Mouse (Mus musculus) inflammation-experienced regulatory T-cells, adult 6 months (primary cell): ENCODE results near the gene Angptl4. TPM values are rescaled to one million over a fixed set of nuclear protein-coding genes. Genes with fewer than 3 reads are reported as not detected.
"Not testable (repeated sequence)": the region's sequence is repeated elsewhere in the genome, so short reads cannot be mapped to it uniquely, and the experiment has no call there.

ENCODE experiments used
- ATAC-seq: one replicate; pipeline ENCODE4 v1.8.0; 2017
- polyA plus RNA-seq, 3 experiments: library from polyadenylated mRNA; unstranded; fragments of 100-300 nt; shearing (Covaris generic); gene quantifications; one replicate each; pipeline ENCODE4 v1.2.1; 2017

The Angptl4 gene
- polyA plus RNA-seq, 3 experiments from 2014 or later: 3.5 to 5.9 (median 4.1) TPM

DNA sequence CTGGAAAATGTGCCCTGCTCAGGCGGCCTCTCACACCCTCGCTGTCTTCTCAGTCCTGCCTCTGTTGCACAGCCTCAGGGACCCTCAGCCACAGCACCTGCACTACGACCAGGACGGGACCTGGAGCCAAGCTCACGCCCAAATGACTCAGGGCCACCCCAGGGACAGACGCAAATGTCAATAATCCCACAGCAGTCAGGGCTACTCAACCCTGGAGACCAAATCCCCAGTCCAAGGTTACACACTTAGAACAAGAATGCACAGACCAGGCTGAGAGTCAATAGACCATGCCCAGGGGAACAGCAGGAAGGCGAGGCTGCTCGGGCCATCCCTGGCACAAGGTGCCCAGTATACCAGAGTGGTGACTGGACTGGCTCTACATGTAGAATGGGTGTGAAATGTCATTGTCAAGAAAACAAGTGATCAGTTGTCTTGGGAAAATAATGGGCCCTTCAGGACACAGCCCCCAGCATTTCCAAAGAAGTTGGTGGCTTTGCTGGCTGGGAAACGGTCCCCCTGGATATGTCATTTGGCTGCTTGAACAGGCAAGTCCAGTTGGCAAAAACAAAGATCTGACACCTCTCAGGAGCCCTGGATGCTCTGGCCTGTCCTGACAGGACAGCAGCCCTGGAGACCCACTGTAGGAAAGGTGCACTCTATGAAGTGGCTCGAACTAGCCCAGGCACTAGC, 26.1 kb downstream of the Angptl4 start:
- ATAC-seq: no peak

DNA sequence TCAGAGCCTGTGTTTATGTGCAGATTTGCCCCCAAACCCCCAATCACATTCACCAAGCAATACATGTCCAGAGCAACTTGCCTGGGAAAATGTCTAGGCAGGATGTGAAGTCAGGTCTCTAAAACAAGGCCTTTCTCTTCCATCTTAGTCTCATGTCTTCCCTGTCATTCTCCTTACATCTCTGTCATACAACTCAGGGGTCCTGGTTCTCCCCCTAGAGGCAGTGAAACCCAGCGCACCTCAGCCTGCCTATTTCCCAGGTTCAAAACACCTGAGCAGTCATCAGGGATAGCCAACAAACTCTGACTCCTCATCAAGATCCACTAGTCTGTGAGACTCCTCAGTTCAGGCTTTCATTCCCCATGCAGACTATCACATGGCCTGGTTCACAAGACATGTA, 27.0 kb downstream of the Angptl4 start:
- ATAC-seq: no peak

DNA sequence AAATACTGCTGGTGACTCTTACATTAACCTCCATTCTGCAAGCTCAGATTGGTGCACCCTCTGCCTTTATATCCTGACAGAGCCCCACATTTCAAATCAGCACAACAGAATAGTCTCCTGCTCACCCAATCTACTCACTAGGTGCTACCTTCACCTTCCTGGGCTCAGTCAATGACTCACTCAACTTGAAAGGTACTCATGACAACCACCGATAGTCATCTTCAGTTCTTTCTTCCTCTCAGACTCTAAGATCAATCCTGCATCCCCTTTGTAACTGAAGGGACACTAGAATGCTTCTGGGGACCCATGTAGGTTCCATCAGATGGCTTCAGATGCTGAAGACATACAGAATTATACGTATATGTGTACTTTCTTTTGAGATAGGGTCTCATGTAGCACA, 29.3 kb downstream of the Angptl4 start:
- ATAC-seq: peak; percentile 87

DNA sequence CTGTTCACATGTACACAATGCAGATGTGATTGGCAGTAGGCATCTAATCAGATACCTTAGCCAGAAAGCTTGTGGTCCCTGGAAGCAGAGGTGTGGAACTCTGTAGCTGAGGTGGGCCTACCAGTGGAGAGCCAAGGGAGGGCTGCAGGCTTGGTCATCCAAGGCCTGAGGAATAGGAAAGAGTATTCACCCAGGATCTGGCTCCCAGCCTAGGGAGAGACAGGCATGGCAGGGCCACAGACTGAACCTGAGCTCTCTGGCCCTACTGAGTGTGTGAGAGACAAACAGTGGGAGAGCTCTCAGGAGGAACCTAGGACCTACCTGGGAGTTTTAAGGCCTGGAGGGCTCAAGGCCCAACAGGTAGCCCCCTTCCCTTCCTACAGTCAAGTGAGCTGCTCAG, 30.4 kb downstream of the Angptl4 start:
- ATAC-seq: no peak

DNA sequence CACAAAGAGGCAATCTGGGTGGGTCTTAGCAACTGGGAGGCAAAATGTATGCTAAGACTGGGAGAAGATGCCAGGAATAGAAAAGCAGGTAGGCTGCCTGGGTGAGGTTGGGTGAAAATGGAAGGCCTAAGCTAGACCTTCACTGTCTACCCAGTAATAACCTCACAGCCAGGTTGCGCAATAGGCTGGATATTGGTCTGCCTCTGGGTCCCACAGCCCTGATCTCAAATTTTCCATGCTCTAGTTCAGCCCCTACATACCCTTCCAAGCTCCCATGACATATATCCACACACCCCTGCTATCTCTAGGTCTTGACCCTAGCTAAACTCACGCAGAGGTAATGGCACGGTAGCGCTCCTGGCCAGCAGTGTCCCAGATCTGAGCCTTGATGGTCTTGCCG, 32.2 kb downstream of the Angptl4 start:
- no peak for ATAC-seq

DNA sequence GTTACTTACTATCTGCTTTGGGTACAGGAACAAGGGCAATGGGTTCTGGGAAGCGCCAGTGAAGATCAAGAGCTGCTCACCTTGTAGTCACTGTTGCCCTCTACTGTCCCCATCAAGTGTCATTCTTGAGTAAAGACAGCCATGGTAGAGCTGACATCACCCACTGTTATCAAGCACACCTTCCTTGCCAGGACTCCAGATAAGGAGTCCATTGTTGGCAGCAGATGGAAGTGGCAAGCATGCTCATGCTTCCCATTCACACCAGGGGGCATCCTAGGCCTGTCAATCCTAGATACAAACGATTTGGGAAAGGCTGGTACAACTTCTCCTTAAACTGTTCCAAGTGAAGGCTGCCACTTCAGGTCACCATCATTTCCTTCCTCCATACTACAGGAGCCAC, 35.6 kb downstream of the Angptl4 start:
- ATAC-seq: no peak

DNA sequence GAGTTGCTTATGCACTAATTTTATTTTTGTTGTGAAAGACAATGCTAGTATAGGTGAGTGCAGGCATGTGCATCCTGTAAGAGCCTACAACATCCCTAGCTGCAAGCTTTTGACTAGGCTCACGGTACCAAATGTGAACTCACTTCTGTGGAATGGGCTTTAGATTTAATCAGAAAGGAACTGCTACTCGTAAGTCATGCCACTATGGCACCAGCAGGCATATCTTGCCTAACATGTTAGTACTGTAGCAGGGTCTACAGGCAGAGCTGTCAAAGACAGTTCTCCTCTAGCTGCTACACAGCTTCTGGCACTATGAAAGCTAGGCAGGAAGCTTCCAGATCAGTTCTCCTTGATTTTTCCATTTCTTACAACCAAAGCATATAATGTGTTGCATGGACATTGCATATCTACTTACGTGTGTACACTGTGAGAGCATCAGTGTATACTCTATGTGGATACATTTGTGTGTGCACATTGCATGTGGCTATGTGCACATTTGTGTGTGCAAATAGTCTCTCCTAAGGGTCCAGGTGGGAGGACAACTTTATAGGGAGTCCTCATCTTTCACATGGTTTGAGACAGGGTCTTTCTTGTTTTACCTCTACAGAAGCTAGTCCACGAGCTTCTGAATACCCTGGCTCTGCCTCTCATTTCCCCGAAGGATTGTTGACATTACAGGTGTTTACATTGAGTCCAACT, 36.8 kb downstream of the Angptl4 start:
- ATAC-seq: no peak

DNA sequence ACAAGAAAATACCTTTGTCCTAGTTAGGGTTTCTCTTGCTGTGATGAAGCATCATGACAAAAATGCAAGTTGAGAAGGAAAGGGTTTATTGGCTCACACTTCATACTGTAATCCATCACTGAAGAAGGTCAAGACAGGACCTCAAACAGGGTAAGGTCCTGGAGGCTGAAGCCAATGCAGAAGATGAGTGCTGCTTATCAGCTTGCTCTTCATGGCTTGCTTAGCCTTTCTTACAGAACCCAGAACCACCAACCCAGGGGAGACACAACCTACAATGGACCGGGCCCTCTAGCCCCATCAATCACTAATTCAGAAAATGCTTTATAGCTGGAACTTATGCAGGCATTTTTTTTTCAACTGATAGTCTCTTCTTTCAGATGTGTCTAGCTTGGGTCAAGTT, 39.2 kb downstream of the Angptl4 start:
- no peak for ATAC-seq

DNA sequence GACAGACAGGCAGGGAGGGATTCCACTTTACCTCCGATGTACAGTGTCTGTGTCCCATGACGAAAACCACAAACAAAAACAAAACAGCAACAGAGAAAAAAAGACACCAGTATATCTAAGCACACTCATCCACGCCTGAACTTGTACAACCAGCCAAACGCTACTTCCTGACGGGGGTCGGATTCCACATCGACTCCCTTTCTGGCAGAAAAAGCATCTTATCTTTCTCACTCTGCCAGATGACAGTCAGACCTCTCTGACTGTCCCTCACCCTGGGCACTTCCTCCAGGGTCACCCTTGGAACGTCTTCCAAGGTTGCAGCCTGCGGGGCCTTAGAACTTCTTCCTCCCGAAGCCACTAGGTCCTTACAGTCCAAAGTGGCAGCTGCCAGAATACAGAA, 48.1 kb downstream of the Angptl4 start:
- ATAC-seq: not testable (repeated sequence)

DNA sequence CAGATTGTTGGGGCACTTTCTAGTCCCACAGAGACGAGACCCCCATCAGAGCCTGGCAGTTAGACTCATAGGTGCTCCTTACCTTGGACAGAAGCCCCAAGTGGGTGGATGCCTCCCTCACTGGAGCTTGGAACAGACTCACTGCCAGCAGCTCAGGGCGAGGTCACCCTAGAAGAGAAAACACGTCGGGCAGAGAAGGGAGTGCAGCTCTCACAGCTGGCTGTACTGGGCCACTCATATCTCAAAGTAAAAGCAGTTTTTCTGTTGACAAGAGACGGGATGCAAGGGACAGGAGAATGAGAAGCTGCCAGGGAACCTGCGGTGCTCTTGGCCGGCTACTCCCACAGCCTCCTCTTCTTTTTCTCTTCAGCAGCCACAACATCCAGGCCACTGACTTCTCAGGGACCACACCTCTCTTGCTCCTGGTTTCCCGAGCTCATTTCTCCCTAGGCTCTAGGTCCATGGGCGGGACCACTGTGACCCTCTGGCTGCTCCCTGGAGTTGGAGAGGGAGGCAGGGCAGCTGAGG, 49.0 kb downstream of the Angptl4 start:
- ATAC-seq: not testable (repeated sequence)

DNA sequence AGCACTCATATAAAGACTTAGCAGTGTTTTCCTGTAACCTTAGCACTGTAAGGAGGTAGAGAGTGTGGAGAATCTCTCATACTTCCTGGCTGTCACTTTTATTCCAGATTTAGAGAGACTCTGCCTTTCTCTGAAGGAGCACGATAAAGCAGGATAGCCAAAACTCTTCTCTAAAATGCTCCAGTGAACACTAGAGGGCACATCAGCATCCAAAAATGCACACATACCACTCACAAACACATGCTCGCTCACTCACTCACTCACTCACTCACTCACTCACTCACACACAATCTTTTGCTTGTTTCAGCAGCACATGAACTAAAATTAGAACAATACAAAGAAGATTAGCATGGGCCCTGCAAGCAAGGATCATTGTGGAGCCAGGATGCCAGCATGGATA, 52.4 kb downstream of the Angptl4 start:
- ATAC-seq: no peak

DNA sequence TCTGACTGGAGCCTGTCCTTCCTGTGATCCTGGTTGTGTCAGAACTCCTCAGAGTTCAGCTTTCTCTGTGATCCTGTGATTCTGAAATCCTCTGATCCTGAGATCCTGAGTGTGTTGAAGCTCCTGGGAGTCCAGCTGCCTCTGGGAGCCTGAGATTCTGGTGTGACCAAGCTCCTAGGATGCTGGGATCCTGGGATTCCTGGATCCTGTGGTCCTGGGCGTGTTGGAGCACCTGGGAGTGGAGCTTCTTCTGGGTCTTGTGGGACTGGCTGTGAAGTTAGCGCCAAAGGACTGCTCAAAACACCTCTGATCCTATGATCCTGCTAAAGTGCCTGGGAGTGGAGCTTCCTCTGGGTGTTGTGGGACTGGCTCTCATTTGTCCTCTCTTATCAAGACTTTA, 53.2 kb downstream of the Angptl4 start:
- no peak for ATAC-seq

Other genes starting within 250 kb of the Angptl4 start
- 100 to 1,000 TPM in 1 of 3 experiments, 10 to 100 TPM in 2; 48.8 to 258 (median 51.4) TPM for gene Myo1f, start 226.1 kb downstream of the Angptl4 start, polyA plus RNA-seq
- 10 to 100 TPM; 49.2 to 71.1 (median 57.9) TPM for gene Zfp414, start 152.7 kb downstream of the Angptl4 start, polyA plus RNA-seq
- under 1 TPM; 0.57 to 0.93 (median 0.91) TPM for gene Pram1, start 143.8 kb downstream of the Angptl4 start, polyA plus RNA-seq
- 100 to 1,000 TPM; 269 to 417 (median 346) TPM for gene Hnrnpm, start 95.0 kb downstream of the Angptl4 start, polyA plus RNA-seq
- 10 to 100 TPM; 22.4 to 38.0 (median 23.1) TPM for gene March2, start 63.2 kb downstream of the Angptl4 start, polyA plus RNA-seq
- gene Rab11b, start 21.3 kb downstream of the Angptl4 start, polyA plus RNA-seq: 100 to 1,000 TPM; 261 to 354 (median 270) TPM
- 1 to 10 TPM; 2.4 to 2.7 (median 2.4) TPM for gene Kank3, start 28.7 kb upstream of the Angptl4 start, polyA plus RNA-seq
- 1,000 to 10,000 TPM; 1,118 to 2,316 (median 1,890) TPM for gene Rps28, start 42.7 kb upstream of the Angptl4 start, polyA plus RNA-seq
- gene Ndufa7, start 42.7 kb upstream of the Angptl4 start, polyA plus RNA-seq: 100 to 1,000 TPM; 364 to 457 (median 417) TPM
- 10 to 100 TPM; 11.2 to 11.6 (median 11.2) TPM for gene Cd320, start 61.3 kb upstream of the Angptl4 start, polyA plus RNA-seq
- not detected for gene Gm7029, start 92.0 kb upstream of the Angptl4 start, polyA plus RNA-seq
- 1 to 10 TPM in 2 of 3 experiments, under 1 TPM in 1; 0.20 to 7.4 (median 1.3) TPM for gene Kifc1, start 108.8 kb upstream of the Angptl4 start, polyA plus RNA-seq
- gene Platr17, start 123.3 kb upstream of the Angptl4 start, polyA plus RNA-seq: 10 to 100 TPM in 1 of 3 experiments, 1 to 10 TPM in 2; 5.3 to 10.1 (median 5.4) TPM
- 100 to 1,000 TPM; 101 to 116 (median 102) TPM for gene Daxx, start 127.6 kb upstream of the Angptl4 start, polyA plus RNA-seq
- 100 to 1,000 TPM; 367 to 428 (median 385) TPM for gene Tapbp, start 134.1 kb upstream of the Angptl4 start, polyA plus RNA-seq
- gene Zbtb22, start 134.1 kb upstream of the Angptl4 start, polyA plus RNA-seq: 1 to 10 TPM; 3.7 to 6.8 (median 4.8) TPM
- 10 to 100 TPM; 14.3 to 37.4 (median 31.7) TPM for gene Rgl2, start 147.7 kb upstream of the Angptl4 start, polyA plus RNA-seq
- gene Pfdn6, start 158.5 kb upstream of the Angptl4 start, polyA plus RNA-seq: 100 to 1,000 TPM; 114 to 135 (median 124) TPM
- 10 to 100 TPM in 2 of 3 experiments, 1 to 10 TPM in 1; 6.8 to 11.0 (median 10.1) TPM for gene Wdr46, start 158.8 kb upstream of the Angptl4 start, polyA plus RNA-seq
- gene B3galt4, start 169.7 kb upstream of the Angptl4 start, polyA plus RNA-seq: 10 to 100 TPM; 12.8 to 15.1 (median 13.9) TPM
- 10 to 100 TPM; 27.6 to 30.0 (median 27.8) TPM for gene Vps52, start 174.0 kb upstream of the Angptl4 start, polyA plus RNA-seq
- 1,000 to 10,000 TPM; 3,532 to 7,587 (median 7,167) TPM for gene Rps18, start 174.2 kb upstream of the Angptl4 start, polyA plus RNA-seq
- 1,000 to 10,000 TPM; 4,943 to 7,708 (median 5,398) TPM for gene H2-K1, start 218.5 kb upstream of the Angptl4 start, polyA plus RNA-seq
- 1 to 10 TPM; 1.6 to 2.8 (median 2.5) TPM for gene Ring1, start 242.8 kb upstream of the Angptl4 start, polyA plus RNA-seq
- gene H2-Ke6, start 246.2 kb upstream of the Angptl4 start, polyA plus RNA-seq: 10 to 100 TPM; 28.0 to 31.5 (median 30.7) TPM
- 10 to 100 TPM; 40.8 to 49.3 (median 44.7) TPM for gene Slc39a7, start 249.9 kb upstream of the Angptl4 start, polyA plus RNA-seq
- 10 to 100 TPM in 2 of 3 experiments, 1 to 10 TPM in 1; 7.8 to 10.6 (median 10.1) TPM for gene Rxrb, start 250.0 kb upstream of the Angptl4 start, polyA plus RNA-seq